Mouse (Mus musculus) spleen, embryonic (tissue): Measurements from ENCODE around the gene Fahd2a.

ENCODE experiments used
- CTCF ChIA-PET: fragments of 350-600 bp; sonication (Branson Sonifier 250); formaldehyde crosslinking; loops from one replicate; lab custom pipeline; 2022; lab: Charles Lee

The Fahd2a gene

DNA sequence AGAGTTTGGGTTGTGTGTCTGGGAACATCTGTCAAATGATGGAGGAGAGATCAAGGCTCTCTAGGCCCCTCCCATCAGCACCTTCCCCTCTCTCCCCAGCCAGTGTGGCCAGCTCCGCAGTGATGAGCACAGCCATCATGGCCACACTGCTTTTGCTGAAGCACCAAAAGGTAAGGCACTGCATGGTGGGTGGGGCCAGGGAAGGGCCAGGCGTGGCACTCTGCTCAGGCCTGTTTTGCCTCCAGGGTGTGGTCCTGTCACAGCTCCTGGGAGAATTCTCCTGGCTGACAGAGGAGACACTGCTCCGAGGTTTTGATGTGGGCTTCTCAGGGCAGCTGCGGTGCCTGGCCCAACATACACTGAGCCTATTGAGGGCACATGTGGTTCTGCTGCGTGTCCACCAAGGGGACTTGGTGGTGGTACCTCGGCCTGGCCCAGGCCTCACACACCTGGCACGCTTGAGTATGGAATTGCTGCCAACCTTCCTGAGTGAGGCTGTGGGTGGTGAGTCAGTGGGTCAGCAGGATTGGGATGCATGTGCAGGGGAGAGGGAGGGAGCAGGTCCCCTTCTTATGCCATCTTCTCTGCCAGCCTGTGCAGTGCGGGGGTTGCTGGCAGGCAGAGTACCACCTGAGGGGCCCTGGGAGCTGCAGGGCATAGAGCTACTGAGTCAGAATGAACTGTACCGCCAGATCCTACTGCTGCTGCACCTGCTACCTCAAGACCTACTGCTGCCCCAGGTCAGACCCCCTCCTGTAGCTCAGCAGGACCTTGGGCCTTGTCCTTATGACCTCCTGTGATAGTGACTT, 10.7 kb downstream of the Fahd2a start:
- CTCF ChIA-PET = no interaction called here

DNA sequence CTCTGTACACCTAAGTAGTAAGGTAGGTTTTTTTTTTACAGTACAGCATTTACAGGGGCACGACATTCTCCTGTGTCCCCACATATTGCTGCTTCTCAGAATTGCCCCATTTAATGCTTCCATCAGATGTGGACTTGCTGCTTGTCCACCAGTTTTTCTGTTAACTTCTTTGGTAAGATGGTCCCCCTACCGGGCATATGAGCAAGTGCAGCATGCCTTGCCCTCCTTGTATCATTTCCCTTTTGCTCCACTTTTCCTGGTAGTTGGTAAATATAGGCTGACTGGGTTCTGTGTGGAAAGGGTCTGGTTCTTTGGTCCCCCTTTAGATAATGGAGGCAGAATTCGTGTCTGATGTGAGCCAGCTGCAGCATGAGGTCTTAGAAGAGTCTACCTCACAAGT, 14.1 kb downstream of the Fahd2a start:
- CTCF ChIA-PET = no interaction called here

DNA sequence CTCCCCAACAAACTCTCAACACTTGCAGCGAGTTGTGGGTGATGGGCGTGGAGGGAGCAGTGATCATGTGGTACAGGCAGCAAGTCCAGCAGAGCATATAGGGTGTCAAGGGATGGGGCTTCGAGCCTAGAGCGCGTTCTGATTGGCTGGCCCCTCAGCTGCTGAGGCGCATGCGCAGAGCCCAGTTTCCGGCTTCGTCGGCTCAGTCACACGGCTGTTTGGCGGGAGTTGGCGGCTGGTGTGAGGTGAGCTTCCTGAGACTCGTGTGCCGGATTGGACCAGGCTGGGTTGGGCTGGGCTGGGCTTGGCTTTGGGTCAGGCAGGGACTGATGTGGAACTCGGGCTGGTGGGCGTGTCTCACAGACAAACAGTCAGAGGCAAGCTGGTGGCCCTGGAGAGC, 19.4 kb downstream of the Fahd2a start, which contains the start of gene Gpat2:
Gpat2 (plus strand) TSS at position 223 of the 400 bp plus-strand sequence.
- CTCF ChIA-PET = no interaction called here

DNA sequence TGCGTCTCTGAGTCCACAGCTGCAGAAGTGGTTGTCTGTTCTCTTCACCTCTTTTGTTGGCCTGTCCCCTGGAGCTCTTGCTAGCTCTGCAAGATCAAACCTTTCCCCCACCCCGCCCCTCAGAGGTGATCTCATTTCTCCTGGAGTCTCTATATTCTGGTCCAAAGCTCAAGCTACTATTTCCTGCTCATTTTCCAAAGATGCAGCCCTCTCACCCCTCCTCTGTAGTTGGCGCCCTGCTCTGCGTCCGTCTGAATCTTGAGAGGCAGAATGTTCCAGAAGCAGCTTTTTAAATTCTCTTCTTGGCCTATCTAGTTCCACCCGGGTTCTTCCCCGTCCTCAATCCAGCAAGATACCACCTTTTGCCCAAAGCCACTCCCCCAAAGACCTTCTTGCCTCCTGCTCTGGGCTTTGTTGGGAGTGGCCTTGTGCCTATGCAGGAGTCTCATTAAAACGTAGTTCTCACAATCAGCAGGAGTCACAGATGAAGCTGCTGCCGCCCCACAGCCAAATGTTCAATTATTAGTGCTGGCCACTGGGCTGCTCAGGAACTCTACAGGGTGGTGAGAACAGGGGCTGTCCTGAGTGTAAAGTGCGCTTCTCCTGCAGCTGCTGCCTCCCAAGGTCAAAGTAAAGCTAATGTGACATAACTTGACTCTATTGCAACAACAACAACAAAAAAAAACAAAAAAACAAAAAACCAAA, 25.9 kb downstream of the Fahd2a start:
- CTCF ChIA-PET = no interaction called here

DNA sequence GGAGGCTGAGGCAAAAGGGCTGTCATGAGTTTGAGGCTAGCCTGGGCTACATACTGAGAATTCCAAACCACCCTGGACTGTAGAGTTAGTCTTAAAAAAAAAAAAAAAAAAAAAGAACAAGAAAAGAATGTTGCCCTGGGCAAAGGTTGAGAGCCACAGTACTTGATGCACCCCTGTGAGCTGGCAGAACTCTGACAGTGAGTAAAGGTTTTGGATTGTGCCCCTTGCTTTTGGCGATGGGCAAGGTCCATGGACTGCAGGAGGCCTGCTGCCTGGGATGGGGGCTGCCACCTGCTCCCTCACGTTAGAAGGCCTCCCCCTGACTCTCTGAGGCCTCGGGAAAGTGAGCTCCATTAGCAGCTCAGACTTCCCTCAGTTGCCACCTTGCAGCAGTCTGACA, 27.7 kb downstream of the Fahd2a start:
- CTCF ChIA-PET = interaction anchor here (0.5 to 0.6 kb wide), 2 partner anchors 411 to 668 kb away, joined by 3 to 6 read pairs; no protein-coding TSS in a partner anchor

DNA sequence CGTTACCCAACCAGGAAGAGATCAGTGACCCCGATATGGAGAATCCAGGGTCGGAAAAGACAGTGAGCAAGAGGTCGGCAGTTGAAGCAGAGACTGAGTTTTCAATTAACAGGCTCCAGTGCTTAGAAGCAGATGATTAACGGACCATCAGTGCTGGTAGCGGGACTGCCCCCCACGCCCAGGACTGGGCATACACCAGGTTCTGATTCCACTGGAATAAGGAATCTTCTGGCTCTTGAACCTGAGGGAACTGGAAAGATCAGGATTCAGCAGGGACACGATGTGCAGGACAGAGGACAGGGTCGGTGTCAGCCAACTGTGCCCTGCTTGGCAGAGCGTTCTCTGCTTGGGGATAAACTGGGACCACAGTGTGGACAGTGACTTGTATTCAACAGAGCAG, 28.6 kb downstream of the Fahd2a start:
- CTCF ChIA-PET = no interaction called here

DNA sequence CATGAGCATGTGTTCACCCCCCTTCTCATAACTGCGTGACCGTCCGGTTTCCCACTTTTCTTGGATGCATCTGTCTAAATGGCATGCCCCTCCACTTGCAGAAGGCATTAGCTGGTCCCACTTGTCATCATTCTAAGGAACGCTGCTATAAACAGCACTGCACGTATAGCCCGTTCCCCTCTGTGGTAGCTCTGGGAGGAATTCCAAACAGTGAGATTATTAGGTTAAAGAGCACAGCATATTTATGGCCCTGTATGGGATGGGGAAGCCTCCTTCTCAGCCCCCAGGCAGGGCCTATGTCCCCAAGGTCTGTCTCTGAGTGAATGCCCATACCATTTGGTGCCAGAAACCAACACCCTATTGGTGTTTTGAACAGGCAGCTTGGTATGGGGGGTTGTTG, 33.2 kb downstream of the Fahd2a start:
- CTCF ChIA-PET = no interaction called here

DNA sequence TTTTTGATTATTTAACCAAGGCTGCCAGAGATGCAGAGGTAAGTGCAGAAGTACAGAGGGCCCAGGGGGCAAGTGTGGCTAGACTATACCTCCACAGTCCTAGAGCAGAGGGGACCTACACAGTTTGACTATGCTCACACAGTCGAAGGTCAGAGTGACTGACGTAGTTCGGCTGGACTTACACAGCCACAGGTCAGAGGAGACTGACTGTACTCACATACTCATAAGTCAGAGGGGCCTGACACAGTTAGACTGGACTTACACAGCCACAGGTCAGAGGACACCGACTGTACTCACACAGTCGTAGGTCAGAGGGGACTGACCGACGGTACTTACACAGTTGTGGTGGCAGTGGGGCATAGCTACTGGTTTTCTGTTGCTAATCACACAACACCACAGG, 45.6 kb downstream of the Fahd2a start:
- CTCF ChIA-PET = no interaction called here

DNA sequence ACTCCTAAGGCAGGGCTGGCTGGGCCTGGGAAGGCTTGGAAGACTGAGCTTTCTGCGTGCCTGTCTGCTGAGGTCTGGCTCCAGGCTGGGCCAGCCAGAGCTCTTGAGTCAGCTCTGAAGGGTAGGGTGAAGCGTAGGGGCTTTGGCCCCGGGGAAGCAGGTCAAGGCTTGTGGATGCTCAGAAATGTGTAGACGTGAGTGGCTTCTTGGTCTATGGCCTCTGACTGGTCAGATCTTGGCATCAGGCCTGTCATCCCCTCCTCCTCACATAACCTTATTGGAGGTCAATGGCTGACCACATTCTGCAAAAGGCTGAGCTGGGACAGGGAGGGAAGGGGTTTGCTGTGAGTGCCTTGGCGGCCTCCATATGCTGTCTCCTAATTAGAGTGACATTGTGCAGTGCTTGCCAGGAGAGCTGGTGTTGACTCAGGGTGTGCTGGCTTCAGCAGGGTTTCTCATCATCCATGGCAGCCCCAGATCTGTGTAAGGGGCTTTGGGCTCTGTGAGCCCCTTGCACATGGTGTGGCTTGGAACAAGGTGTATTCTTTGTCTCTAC, 49.7 kb downstream of the Fahd2a start:
- CTCF ChIA-PET = no interaction called here

DNA sequence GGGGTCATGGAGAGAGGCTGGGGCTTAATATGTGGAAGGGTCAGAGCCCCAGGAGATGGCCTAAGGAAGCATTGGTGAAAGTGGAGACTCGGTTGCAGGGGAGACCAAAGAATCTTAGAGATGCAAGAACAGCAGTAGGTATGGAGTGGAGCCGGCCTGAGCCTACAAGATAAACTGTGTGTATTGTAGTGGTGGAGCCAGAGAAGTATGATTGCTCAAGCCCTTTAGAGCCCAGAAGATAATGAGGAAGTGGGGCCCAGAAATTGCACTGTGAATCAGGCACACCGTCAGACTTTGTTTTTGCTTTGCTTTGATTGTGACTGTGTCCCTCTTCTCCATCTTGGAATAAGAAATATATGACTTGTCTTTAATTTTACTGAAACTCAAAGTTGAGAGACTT, 53.0 kb downstream of the Fahd2a start:
- CTCF ChIA-PET = no interaction called here

DNA sequence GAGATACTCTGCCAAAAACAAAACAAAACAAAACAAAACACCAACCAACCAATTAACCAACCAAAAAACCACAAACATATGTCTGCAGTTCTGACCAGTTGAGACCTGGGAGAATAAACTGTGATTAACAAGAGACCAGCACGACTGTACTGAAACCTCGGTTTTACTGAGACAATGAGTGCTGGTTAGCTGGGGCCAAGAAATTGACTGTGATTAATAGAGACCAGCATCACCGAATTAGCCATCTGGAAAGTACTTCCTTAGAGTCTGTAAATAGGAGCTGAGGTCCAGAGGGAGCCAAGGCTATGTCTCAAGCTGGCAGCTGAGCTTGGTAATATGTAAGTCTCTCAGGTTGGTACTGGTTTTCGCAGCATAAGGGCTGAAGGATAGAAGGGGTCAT, 53.5 kb downstream of the Fahd2a start:
- CTCF ChIA-PET = no interaction called here

DNA sequence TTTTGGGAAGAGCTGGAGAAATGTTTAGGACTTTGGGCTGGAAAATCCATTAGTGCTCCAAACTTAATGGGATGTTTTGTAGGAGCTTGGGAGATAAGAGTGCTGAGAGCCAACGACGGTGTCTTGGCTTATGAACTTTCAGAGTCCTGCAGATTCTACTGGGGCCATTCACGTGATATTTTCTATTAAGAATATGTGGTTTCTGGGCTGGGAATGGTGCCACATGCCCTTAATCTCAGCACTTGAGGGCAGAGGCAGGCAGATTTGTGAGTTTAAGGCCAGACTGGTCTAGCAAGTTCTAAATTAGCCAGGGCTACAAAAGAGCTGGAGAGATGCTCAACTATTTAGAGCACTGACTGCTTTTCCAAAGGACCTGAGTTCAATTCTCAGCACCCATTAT, 54.0 kb downstream of the Fahd2a start:
- CTCF ChIA-PET = no interaction called here

DNA sequence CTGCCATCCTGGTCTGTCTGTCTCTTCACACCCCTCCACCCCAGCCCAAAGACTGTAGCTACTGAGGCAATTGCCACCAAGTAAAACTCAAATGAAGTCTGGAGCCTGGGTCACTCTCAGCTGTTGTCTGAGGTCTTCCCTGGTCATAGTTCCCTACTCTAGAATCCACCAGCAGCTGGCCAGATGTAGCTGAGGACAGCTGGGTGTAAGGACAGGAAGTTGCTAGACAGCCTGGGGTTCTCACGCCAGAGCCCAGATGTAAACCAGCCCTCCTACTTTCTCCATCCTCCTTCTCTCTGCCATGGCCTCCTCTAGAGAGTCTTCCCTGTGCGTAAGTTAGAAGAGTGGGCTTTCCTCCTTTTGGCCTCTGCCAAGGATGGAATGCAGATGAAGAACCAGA, 56.8 kb downstream of the Fahd2a start:
- CTCF ChIA-PET = no interaction called here
